Mouse (Mus musculus) left cerebral cortex, adult 11 months (tissue): ENCODE data around the gene Kif5c.

Experiments
- DNase-seq: peaks from one replicate; pipeline ENCODE4 v3.0.0; 2022; ENCODE audit warnings: low spot score

The Kif5c gene

DNA sequence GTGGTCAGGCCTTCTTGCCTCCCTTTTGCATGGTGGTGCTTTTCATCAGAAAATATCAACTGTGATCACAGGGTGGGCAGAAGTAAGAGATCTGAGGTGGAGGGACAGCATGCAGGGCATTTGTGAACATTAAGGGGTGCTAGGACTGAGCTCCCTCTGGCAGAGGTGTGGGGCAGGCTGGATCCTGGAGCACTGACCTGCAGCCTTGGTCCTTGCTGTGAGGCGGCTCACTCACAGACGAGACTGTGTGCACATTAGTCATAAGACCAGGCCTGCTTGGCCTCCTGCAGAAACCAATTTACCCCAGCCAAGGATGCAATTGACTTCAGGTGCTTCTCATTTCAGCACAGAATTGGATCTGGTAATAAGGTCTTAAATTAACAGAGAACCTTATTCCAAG, 128.6 kb downstream of the Kif5c start:
- no peak for DNase-seq

- DNase-seq, result no peak
Observed at GRCm38 (mm10) chr2:49748628-49749342, 129.7 kb downstream of the Kif5c start.

DNA sequence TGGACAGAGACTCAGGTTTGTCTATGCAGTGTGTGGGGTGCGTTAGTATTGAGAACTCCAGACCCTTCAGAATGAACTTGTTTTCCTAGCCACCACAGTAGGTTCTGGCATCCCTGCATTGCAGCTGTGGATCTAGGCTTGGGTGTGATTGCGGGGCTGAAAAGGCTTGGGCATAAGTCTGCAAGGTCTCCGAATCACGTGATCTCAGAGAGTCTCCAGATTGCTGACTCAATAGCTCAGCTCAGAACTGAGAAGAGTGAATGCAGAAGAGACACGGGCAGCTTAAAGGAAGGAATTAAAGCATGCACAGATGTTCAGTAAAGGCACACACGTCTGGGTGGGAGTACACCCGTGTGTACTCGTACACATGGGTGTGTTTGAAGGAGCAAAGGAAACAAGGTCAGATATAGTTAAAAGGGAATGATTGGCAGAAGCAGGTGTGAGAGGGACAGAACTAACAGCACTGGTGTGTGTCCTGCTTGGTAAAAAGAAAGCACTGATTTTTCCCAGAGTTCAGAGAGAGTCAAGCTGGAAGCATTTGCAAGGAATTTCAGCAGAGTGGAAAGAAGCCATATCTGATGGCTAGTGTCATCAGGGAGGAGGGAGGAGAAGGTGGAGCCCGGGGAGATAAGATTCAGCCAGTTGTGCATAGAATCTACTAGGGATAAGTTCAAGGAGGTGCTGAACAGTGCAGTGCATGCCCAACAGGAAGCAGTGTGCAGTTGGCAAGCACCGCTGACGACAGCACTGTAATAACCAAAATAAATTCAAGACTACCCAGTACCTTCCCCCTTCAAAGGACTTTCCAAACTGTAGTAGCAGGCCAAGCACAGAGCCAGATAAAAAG, 130.9 kb downstream of the Kif5c start:
- no peak for DNase-seq

- DNase-seq, result no peak
Observed at GRCm38 (mm10) chr2:49751544-49752210, 132.6 kb downstream of the Kif5c start.

GRCm38 (mm10) chr2:49752211-49752607, 133.1 kb downstream of the Kif5c start:
- DNase-seq, result no peak

GRCm38 (mm10) chr2:49753062-49753461, 134.0 kb downstream of the Kif5c start:
- no peak for DNase-seq

DNA sequence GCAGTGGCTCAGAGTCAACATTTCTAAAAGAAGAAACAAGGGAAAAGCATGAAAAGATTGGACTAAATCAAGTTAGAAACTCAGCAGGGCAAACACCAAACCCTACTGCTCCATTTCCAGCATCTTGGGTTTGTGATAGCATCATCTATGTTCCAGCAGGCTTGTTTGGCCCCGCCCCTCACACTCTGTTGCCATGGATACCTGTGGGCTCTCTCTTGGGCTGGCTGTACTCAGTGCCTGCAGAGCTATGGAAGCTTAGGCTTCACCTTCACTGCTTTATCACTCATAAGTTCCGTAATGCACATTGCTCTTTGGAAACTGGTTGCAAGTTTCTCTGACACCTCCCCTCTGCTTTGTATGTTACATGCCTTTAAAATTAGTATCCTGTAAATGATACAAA, 136.0 kb downstream of the Kif5c start:
- peak; percentile 44 for DNase-seq

DNA sequence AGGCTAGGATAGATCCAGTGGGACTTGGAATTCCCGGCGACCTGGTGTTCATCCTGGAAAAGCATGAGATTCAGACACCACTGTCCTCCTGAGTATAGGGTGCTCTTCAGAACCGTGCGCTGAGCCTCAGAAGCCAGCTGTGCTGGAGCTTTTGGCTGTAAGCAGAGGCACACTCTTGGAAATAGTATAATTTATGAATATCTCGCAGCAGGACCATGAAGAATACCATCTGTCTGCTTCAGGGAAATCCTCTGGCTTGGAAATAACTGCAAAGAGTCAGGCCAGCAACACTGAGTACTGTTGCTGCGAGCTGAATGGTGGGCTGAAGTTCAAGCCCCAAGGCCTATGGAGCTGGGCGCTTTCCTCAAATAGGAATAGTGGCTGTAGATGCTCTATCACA, 138.5 kb downstream of the Kif5c start:
- DNase-seq, result no peak

DNA sequence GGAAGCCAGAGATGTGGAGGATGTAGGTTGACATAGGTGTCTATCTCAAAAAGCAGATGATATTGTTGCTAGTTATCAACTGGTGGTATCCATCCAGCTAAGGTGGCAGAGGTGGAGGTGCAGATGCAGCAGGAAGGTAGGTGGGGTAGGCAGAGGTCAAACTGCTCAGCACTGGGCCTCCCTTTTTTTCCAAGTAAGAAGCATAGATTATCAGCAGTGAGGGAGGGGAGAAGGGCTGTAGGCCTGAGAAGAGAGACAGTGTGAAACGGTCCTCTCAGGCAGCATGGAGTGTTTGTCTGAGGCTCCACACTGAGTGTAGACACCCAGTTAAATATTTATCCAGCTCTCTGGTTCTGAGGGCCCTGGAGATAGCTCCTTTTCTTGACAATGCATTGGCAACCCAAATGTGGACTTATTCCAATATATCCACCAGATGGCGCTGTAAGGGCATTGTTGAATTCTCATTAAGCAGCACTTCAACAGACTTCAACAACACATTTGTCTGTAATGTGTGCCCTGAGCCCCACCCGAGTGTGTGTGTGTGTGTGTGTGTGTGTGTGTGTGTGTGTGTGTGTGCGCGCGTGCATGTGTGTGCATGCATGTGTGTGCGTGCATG, 145.3 kb downstream of the Kif5c start:
- DNase-seq, result no peak

DNA sequence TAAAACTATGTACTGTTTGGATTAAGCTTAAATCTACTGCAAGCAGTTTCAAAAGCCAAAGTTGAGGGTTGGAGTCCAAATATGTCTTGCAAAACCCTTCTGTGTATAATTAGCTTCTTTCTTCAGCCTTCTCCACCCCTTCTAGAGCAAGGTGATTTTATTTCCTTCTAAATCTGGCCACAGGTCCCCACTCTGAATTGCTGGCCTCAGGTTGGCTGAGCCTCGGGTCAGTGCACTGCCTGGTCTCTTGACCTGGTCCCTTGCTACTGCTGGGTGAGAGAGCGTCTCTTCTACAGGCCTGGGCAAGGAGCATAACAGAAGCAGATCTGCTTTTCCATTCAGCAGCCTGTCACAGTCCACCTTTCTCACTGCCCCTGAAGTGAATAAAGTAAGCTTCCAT, 149.8 kb downstream of the Kif5c start:
- no peak for DNase-seq

GRCm38 (mm10) chr2:49770440-49770839, 151.3 kb downstream of the Kif5c start:
- DNase-seq, result no peak

GRCm38 (mm10) chr2:49771172-49771571, 152.1 kb downstream of the Kif5c start:
- DNase-seq, result no peak

- no peak for DNase-seq
Observed at GRCm38 (mm10) chr2:49773194-49773931, 154.3 kb downstream of the Kif5c start.

- no peak for DNase-seq
Observed at GRCm38 (mm10) chr2:49774180-49774579, 155.1 kb downstream of the Kif5c start.

GRCm38 (mm10) chr2:49775187-49775586, 156.1 kb downstream of the Kif5c start:
- DNase-seq, result no peak

GRCm38 (mm10) chr2:49775735-49776134, 156.6 kb downstream of the Kif5c start:
- DNase-seq, result no peak

GRCm38 (mm10) chr2:49776407-49776806, 157.3 kb downstream of the Kif5c start:
- no peak for DNase-seq

DNA sequence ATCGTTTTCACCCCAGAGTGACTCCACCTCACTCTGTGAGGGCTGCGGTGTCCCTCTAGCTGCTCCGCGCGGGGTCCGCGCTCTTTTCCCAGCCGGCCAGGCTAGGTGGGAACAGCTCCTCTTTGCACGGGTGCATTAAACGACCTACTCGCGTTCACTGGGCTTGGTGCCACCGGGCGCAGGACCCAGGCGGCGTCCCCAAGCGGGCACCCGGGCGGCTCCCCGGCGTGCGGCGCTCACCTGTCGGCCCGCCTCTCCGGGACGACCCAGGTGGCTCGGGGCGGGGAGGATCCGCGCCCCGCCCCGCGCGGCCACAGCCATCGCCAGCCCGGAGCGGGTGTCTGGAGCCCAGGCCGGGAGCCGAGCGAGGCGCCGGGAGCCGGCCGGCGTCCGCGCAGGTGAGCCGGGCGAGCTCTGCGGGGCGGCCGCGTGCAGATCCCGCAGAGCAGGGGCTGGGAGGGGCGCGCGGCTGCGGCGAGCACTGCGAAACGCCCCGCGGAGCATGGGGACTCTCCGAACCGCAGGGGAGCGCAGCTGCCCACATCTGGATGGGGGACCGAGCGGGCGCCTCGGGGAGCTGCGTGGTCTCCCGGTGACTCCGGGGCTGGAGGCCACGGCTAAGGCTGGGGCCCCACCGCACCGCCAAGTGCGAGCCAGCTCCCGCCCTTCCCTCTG, 168.4 kb downstream of the Kif5c start, which contains the start of gene Lypd6b:
Gene Lypd6b (plus strand): TSS at position 313 of the 675 bp plus-strand sequence.
- no peak for DNase-seq

DNA sequence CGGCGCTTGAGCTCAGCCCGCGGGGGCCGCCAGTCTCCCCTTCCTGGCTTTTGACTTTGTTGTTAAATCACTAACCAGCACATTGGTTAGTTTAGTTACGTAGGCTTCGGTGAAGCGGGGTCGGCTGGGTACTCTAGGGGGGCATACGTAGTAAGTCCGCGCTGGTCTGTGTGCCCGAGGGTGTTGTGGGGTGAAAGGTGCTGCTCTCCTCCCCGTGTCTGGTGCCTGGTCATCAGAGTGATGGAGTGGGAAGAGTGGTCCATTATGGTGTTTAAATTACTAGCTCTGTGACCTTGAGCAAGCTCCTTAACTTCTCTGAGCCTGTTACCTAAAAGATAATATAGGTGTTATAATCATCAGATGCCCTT, 168.9 kb downstream of the Kif5c start:
- DNase-seq, result no peak

DNA sequence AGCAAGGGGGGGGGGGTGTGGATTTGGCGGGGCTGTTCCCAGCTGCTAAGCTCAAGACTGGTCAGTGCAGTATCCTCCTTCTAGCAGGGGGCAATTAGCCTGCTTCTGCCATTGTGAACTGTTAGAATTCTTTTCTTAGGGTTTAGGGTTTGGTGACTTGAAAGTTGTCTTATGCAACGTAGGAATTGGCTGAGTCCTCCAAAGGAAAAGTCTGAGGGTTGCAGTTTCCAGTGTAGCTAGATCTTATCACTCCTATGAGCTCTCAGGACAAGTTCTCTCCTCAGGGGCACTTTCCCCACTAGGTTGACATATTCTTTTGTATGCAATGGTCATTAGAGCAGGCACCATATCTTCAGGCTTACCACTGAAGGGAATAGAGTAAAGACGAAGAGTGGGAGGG, 169.5 kb downstream of the Kif5c start:
- no peak for DNase-seq

- no peak for DNase-seq
Observed at GRCm38 (mm10) chr2:49789078-49789477, 170.0 kb downstream of the Kif5c start.
